Mouse (Mus musculus) mammary gland, adult 2 months (tissue): ENCODE results near the gene Emp1. TPM values are rescaled to one million over a fixed set of nuclear protein-coding genes. Genes with fewer than 3 reads are reported as not detected.

ENCODE experiments used
- polyA plus RNA-seq: library from polyadenylated mRNA; depleted of rRNA; stranded (reverse); fragments of >200 nt; gene quantifications from 2 replicates; pipeline ENCODE4 v1.2.3, GENCODE M21; 2012; ENCODE audit warnings: low replicate concordance; rRNA removed

Emp1 gene
- 87.9 and 213 TPM in 2 replicates for polyA plus RNA-seq

DNA sequence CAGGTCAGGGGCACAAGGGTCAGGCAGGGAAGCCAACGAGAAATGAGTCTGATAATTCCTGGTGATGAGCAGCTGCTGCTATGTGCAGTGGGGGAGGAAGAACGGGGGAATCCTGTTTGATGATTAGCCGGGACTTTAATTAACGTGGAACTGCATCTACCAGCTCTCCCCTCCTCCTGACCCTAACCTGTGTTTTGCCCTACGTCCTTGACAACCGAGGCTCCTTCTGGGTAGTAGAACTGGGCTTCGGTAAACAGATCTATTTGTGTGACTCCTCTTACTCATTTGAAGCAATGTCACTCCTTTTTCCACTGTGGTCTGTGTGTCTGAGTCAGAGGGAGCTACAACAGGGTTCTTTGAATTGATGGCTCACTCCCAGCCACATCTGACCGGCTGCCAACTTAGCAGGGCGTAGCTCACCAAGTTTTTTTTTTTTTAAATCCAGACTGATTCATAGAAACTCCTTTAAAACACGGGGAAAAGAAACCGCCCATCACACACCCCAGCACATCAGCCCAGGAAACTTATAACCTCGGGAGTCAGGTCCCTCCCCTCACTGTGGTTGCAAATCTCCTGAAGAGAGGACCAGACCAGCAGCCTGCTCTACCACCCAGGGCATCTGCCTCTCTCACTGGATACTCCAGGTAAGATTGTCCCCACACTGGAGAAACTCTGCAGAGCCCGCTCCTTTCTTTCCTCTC lies at the start of gene Emp1:
Emp1 (plus strand) TSS at position 87 of the 701 bp plus-strand sequence.

Other genes with a start within 250 kb of the Emp1 start
- gene Gprc5d, start 244.3 kb upstream of the Emp1 start, polyA plus RNA-seq = 0.42 and 0.45 TPM in 2 replicates
- 9.1 and 10.0 TPM in 2 replicates for gene Fam234b, start 164.6 kb upstream of the Emp1 start, polyA plus RNA-seq
- gene Hebp1, start 164.5 kb upstream of the Emp1 start, polyA plus RNA-seq = 52.6 and 54.2 TPM in 2 replicates
- gene Gsg1, start 108.2 kb upstream of the Emp1 start, polyA plus RNA-seq = 0.42 and 0.62 TPM in 2 replicates
- not detected in 2 replicates for gene Pbp2, start 52.1 kb upstream of the Emp1 start, polyA plus RNA-seq